Mouse (Mus musculus) c-Kit-positive CD71-positive TER-119-negative erythroid progenitor cells, embryonic 14.5 days (primary cell): ENCODE data around the gene Lin7c.

ENCODE experiments used
- DNase-seq: peaks from one replicate; pipeline ENCODE4 v3.0.0-alpha.2; 2013; ENCODE audit warnings: low read depth

Gene Lin7c

DNA sequence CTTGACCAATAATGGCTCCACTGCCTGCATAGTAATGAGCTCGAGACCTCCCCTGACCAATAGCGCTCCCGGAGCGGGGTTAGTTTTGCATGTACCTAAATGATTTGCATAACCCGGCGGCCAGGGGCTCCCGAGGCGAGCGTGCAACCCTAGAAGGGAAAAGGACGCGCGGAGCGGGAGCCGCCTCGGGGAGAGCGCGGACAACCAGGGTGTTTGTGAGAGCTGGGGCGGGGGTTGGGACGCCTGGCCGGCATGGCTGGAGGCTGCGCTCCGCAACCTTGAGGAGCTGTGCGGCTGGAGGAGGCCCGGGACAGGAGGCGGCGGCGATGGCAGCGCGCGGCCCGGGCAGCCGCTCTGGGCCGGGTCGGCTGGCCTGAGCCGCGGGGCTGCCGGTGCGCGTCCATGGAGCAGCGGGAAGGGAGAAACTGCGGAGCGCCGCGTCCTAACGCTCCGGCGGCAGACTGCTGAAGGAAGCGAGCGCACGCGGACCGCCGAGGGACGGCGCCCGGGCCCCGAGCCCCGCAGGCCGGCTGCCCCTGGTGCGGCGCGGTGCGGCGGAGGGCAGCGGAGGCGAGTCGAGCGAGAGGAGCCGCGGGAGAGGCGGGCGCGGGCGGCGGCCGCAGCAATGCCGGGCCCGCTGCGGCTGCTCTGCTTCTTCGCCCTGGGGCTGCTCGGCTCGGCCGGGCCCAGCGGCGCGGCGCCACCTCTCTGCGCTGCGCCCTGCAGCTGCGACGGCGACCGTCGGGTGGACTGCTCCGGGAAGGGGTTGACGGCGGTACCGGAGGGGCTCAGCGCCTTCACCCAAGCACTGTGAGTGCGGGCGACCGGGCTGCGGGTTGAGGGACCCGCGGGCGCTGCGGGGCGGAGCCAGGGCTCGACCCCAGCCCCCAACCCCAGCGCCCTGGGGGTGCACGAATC is 27.1 kb downstream of the Lin7c start, which contains the start of gene Lgr4:
Lgr4 (plus strand) TSS at position 152 of the 918 bp plus-strand sequence.
- peak; percentile 96 for DNase-seq

DNA sequence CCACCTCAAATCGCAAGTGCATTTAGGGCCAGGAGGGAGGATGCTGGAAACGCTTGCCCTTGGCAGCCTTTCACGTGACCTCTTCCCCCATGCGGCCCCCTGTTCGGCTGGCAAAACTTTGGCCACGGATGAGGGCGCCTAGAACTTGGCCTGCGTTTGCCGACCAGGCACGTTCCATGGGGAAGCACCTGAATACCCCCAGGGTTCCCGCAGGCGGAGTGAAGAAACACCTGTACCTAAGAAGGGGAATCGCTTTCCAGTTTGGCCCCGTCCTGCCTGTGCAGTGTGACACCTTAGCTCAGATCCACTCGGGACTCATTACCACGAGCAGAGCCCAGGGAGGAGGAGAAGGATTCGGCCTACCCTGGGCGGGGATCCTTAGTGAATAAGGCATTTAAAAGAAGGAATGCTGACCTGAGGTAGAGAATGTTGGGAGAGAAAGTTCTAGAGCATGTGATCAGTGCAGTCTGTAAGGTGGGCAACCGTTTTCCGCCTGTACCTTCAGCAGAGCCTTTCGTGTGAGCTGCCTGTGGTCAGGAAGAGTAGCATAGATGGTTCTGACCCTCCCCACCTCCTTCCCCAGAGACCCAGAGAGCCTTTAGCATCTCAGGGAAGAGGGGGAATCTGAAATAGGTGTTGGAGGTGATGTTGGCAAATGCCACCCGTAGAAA is 28.1 kb downstream of the Lin7c start:
- no peak for DNase-seq

DNA sequence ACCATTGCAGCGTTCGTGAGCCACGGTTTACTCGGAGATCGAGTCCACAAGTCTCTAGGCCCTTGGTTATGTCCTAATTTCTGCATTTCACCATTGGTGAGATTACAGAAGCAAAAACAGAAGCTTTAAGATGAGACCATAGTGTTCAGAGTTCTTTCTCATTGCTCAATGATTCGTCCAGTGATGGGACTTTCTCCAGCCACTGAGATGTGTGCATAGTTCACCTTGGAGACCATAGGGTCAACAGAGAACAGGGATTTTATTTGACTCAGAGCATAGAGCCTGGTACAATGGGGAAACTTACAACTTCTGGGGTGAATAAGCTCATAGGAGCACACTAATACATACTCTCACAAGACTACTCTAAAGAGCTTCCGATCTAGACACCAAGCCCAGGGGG is 29.8 kb downstream of the Lin7c start:
- no peak for DNase-seq

DNA sequence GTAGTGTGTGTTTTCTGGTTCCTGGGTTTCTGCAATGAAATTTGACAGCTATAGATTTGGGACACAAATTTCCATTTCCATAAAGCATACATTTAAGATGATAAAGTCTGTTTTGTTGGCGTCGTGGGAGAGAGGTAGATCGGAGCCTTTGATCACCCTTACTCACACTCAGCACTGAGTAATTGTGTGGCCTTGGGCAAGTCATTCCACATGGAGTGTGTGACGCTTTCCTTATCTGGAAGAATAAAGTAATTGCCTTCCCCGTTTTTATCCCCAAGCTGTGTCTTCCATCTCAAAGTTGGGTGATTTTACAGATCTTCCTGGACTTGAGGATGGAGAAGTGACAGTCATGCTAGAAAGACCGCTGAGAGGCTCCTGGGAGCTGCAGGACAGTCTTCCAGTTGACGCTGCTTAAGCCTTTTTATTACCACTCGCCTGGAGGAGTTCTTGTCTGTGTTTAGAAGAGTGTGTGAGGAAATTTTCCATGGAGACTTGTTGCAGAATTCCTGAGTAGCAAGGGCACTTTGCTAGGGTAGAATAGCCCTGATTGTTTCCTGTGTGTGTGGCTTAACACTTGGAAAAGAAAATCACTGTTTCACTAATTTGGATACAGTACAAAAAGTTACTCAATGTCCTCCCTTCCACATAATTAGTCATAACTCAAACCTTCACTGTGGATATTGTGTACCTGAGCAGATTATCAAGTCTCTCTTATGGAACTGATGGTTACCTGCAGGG is 30.8 kb downstream of the Lin7c start:
- DNase-seq, result no peak

DNA sequence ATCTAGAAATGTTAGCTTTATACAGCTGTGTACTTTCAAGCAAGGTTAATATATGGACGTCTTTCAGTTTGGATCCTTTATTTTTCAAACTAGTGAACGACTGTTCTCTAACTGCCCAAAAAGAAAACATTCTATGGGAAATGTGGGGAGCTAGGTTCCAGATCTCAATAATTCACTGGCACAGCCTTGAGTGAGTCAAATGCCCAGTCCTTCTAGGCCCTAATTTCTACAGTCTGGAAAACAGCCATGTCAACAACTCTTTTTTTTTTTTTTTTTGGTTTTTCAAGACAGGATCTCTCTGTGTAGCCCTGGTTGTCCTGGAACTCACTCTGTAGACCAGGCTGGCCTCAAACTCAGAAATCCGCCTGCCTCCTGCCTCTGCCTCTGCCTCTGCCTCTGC is 31.7 kb downstream of the Lin7c start:
- no peak for DNase-seq

DNA sequence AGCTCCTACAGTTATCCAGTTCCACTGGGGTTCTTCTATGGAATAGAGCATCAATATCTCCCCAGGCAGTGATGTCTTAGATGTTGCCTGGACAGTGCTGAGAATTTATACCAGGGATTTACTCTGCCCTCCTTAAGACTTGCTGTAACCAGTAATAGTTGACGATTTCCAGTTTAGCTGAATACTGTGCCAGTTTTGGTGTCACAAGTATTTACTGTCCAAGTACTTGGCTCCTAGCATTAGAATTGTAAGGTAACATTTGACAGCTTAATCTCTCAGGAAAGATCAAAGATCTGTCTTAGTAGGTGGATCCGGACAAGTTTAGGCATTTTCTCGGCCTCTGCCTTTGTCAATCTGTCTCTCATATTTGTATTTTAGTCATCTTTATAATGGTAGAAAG is 32.4 kb downstream of the Lin7c start:
- DNase-seq, result no peak

DNA sequence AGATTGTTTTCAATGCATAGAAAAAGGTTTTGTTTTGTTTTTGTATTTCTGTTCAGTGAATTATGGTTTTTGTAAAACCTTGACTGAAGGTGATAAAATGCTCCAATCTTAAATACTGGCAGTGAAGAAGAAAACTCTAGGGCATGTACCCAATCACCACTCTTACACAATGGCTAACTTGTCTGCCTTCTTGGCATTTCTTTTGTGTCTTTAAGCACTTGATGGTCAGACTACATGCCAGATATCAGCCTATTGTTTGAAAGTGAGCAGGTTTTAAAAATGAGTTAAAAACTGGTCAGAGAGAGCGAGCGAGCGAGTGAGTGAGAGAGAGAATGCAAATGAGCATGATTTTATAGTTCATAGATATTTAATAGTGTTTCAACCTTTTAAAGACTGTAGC is 33.3 kb downstream of the Lin7c start:
- DNase-seq, result no peak

DNA sequence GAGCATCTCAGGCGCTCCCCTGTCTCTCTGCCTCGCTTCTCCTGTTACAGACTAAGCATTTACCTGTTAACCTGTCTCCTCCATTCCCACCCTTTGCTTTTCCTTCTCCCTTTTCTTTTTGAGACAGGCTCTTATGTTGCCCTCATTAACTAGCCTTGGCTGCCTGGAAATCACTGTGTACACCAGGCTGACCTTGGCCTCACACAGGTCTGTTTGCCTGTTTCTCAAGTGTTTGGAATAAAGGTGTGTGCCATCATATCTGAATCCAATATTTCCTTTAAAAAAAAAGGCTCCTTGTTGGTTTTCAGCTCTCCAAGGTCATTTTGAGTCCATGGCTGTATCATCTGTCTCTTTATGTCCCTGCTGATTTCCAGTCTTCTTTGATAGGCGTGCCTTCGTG is 36.3 kb downstream of the Lin7c start:
- no peak for DNase-seq

DNA sequence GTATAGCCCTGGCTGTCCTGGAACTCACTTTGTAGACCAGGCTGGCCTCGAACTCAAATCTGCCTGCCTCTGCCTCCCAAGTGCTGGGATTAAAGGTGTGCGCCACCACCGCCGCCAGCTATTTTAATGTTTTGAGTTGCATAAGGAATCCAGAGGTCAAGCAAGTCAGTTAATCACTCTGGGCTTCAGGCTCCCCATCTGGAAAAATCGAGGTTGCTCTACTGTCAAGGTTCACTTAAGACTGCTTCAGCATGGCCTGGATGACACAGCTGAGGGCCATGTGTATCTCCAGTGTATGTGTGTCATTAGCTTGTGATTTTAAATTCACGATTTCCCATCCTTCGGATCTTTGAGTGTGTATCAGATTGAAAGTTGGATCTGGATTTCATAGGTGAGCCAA is 36.8 kb downstream of the Lin7c start:
- DNase-seq, result no peak

DNA sequence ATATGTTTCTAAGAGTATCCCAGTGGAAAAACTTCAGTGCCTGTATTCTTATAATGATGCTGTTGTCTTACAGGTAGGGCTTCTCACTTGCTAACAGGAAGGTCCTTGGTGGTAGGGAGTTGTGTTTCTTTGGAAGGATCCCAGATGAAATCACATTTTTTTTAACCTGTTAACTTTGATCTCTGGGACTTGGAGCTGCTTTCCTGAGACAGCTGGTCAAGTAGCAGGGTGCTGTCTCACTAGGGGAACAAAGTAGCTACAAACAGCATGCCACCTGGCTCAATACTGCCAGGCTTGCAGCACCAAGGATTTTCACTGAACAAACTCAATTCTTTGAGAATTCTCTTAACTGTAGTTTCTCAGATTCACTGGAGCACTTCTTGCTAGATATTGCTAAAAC is 37.2 kb downstream of the Lin7c start:
- DNase-seq, result no peak

DNA sequence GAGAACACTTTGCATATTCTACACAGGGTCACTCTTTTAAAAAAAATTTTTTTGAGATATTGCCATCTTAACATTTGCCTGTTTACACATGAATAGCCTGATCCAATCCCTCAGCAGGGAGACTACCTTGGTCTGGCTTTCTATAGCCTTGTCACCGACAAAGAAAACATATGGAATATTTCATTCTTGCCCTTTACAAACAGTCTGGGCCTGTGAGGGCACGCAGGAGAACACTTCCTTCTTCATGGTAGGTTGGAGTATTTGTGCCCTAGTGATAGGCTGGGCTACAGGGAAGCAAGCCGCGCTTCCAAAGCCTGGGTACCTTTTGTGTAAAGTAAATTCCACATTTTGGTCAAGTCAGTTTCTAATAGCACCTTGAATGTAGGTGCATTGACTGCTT is 38.1 kb downstream of the Lin7c start:
- DNase-seq, result no peak

DNA sequence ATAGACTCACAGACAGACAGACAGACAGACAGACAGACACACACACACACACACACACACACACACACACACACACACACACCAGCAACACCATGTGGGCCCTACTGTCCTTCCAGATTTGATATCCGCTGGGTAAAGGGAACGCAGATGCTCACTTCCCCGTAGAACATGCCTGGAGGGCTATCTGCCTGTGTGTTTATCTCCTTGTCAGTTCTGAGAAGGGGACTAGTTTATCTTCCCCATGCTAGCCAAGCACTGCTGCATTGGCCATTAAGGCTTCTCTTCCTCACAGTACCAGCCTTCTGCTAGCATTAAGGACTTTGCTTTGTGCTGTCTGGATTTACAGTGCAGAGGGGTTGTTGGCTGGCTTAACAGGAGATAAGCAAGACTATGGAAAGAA is 38.6 kb downstream of the Lin7c start:
- DNase-seq, result no peak

DNA sequence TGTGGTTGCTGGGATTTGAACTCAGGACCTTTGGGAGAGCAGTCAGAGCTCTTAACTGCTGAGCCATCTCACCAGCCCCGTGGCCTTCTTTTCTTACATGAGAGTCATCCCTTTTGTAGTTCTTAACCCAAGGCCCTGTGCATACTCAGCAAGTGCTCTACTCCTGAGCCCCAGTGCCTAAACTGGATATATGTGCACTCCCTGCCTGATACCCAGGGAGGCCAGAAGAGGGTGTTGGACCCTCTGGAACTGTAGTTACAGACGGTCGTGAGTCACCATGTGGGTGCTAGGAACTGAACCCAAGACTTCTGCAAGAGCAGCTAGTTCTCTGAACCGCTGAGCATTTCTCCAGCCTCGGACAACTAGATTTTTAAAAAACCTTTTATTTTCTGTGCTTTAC is 39.7 kb downstream of the Lin7c start:
- DNase-seq, result no peak

DNA sequence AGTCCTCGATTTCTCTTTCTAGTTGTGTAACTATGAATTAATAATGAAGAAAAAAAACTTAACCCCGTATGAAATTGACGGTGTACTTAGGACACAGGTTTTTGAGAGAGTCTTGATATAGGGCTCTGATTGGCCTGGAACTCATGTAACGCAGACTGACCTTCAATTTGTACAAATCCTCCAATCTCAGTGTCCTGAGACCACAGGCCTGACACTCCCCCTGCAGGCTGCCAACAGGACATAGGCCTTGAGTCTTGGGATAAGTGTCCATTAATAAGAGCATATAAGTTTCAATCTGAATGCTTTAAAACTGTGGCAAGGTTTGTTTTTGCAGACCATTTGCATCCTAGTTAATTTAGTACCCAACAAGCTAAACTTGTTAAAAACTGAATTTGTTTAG is 40.1 kb downstream of the Lin7c start:
- no peak for DNase-seq

DNA sequence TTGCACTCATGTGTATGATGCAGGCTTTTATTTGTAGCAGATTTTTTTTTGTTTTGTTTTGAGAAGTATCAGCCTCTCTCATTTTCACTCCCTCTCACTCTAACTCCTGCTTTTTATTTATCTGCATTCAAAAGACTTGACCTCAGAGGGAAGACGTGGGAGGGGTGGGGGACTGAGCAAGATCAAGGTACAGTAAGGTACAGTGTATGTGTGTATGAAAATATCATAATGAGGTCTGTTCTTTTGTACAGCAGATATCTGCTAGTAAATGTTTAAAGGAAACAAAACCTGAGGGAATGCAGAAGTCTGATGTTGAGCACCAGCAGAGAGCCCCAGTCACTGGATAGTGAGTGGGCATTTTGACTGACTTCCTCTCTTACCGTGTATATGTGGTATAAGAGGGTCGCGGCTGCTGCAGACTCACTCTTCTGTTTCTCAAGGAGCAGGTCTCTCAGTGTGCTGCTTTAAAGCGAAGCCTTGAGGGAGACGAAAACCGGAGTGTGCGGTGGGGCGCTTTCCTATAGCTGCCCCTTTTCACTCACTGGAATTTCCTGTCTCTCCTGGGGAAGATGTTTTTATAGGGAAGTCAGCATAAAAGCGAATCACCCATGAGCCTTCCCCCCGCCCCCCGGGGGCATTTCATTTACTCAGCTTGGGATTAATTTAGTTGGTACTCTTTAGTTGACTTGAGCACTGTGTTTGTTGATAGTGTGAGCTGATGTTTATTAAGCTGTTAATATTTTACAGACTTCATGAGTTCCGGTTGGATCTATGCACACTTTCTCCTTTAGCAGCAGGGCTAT is 41.5 kb downstream of the Lin7c start:
- DNase-seq, result no peak

DNA sequence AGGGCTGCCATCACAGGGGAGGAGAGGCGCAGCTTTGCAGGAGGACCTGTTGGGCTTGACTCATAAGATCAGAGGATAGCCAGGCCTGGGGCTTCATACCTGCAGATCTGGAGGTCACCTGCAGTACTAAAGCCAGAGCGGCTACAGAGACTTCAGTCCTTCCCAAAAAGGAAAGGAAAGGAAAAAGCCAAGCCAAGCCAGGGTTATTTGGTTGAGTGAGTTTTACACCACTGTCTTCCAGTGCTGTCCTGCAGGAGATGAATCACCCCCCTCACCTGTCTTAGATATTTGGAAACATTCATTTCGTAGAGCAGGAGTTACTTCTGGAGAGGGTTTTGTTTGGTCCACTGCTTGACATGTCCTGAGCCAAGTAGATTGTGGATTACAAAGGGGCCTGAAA is 42.5 kb downstream of the Lin7c start:
- DNase-seq, result no peak

DNA sequence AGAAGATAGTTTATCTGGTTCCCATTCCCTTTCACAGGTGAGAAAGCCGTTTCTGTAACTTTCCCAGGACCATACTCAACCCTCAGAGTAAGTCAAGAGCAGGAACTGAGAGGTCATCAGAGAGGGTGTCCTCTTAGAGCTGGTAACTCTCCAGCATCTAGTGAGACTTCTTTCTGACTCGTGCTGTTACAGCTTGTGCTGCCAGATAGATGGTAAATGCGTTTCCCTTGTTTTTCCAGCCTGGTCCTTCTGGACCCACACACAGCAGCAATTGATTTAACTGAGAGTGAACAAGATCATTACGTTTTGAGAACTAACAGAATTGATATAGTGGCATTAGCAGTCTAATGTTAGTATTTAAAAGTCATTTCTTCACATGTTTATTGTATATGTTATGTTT is 43.4 kb downstream of the Lin7c start:
- no peak for DNase-seq

DNA sequence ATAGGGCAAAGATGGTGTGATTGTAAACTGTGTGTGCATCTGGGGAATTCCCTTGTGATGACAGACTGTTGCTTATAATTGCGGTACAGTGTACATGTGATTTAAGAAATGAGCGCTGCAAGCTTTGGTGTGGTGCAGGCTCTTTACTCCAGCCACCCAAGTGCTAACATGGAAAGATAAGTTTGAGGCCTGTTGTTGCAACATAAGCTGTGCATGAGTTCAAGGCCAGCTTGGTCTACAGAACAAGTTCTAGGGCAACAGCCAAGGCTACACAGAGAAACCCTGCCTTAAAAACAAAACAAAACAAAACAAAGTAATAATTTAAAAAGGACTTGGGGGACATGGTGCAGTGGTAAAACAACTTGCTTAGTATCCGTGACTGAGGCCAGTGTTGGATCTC is 44.5 kb downstream of the Lin7c start:
- DNase-seq, result no peak

DNA sequence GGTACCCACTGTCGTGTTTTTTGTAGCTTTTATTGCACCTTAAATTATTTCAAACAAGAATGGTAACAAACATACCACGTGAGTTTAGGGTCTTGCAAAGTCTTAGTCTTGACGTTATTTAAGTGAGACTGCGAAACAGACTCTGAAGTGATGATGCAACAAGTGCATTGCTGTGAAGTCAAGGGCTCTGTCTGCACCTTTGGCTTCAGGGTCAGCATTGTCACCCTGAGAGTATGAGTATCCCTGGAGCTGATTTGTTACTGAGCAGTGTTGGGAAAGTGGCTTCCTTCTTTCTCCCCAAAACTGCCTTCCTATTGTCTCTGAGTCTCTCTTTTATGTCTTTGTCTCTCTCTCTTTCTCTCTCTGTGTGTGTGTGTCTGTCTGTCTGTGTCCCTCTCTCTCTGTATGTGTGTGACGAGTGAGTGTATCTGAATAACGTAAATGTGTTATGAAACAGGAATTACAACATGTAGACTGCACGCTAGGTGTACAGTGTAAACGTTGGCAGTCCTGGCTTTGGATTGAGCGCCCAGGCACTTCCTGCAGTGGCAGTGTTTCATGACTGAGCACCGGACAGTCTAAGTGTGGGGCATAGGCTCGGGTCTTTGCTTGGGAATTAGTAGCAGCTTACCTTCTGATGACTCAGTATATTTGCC is 45.2 kb downstream of the Lin7c start:
- no peak for DNase-seq

DNA sequence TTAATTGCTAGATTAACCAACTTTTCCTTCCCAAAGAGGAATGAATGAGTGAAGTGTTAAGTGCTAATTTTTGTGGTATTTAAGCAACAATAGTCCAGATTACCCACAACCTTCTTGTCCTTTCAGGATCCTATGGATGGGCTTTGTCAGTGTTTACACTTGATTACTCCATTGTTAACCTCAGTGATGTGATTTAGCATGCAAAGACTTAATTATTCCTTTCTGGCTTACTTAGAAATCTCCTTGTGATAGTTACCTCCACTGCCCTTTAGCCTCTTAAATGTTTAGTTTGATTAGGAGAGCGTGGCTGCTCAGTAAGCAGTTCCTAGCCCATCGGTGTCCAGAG is 45.7 kb downstream of the Lin7c start:
- DNase-seq, result no peak

DNA sequence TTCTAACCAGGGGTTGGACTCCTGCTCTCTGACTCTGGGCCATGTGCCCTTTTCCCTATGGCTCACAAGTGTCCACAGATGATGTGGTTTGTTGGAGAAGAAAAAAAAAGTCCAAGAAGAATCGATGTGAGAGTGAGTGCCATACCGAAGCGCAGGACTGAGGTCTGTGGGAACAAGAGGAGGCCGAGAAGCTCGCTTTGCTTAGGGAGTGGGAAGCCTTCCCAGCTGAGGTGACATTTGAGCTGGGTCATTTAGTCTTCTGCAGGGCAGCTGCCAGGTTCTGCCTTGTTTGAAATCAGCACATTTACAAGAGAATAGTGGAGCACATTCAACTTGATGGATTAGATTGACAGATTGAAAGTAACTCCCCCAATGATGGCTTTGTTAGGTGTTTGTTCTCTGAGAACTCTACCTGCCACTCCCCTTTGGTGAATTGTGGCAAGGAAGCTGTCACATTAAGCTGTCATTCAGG is 51.4 kb downstream of the Lin7c start:
- no peak for DNase-seq
